Mouse (Mus musculus): Measurements from ENCODE around the gene Guca1a. TPM values are rescaled to one million over a fixed set of nuclear protein-coding genes. Genes with fewer than 3 reads are reported as not detected.
A peak's percentile ranks its signal among the peaks of the same experiment; 100 is the strongest.

The Guca1a gene
- polyA plus RNA-seq, 1 experiment from 2014 or later, result not detected

- H3K4me3 ChIP-seq (replicated peaks; ENCODE audit: low read length), result peak within 1 kb of the TSS; percentile 84
- peak within 1 kb of the TSS; percentile 70 for H3K9ac ChIP-seq (replicated peaks; ENCODE audit: low read depth, low read length)
- peak within 1 kb of the TSS; percentile 91 for H3K4me2 ChIP-seq (ENCODE audit: low read length)
- peaks cover 10% of the 10 kb centered on the region for H3K4me1 ChIP-seq (replicated peaks; ENCODE audit: control insufficient read depth, insufficient read depth, low read length)
- H3K36me3 ChIP-seq (ENCODE audit: control insufficient read depth, insufficient read depth), result peaks cover 10% of the 10 kb centered on the region; the same call in 1 of the 2 replicates
- H3K9me3 ChIP-seq (ENCODE audit: control insufficient read depth, low read length), result no peaks in the 10 kb centered on the region
- 4% methylated on average over 35 of the region's 35 CpGs for WGBS
- H3K27ac ChIP-seq (ENCODE audit: low read length), result peak within 1 kb of the TSS; percentile 76
- peaks cover 20% of the 10 kb centered on the region for H3K27me3 ChIP-seq (replicated peaks; ENCODE audit: control insufficient read depth, insufficient read depth, low read length)
- peak; percentile 96 for ATAC-seq
These were observed 31.8 kb downstream of the Guca1a start, which contains the start of gene Mrps10 for GRCm38 (mm10) chr17:47368401-47369086. Gene Mrps10, plus strand, starts transcription at chr17:47368887.

- H3K36me3 ChIP-seq (ENCODE audit: control insufficient read depth, insufficient read depth), result peaks cover 8% of the 10 kb centered on the region
- WGBS, result 84% methylated on average over 11 of the region's 11 CpGs
- ATAC-seq, result no peak
- no peak overlapping the region for H3K27ac ChIP-seq (ENCODE audit: low read length)
- no peak overlapping the region for H3K9ac ChIP-seq (replicated peaks; ENCODE audit: low read depth, low read length)
- no peaks in the 10 kb centered on the region for H3K9me3 ChIP-seq (ENCODE audit: control insufficient read depth, low read length)
- H3K4me2 ChIP-seq (ENCODE audit: low read length), result no peak overlapping the region
- H3K4me3 ChIP-seq (replicated peaks; ENCODE audit: low read length), result no peak overlapping the region
- no peaks in the 10 kb centered on the region for H3K4me1 ChIP-seq (replicated peaks; ENCODE audit: control insufficient read depth, insufficient read depth, low read length)
- peaks cover 13% of the 10 kb centered on the region for H3K27me3 ChIP-seq (replicated peaks; ENCODE audit: control insufficient read depth, insufficient read depth, low read length)
These were observed 39.0 kb downstream of the Guca1a start for GRCm38 (mm10) chr17:47361343-47361742.

GRCm38 (mm10) chr17:47359964-47360363 lies 40.4 kb downstream of the Guca1a start:
- no peak overlapping the region for H3K9ac ChIP-seq (replicated peaks; ENCODE audit: low read depth, low read length)
- no peak overlapping the region for H3K27ac ChIP-seq (ENCODE audit: low read length)
- H3K4me1 ChIP-seq (replicated peaks; ENCODE audit: control insufficient read depth, insufficient read depth, low read length), result no peaks in the 10 kb centered on the region
- WGBS, result 36% methylated on average over 6 of the region's 6 CpGs
- peaks cover 3% of the 10 kb centered on the region; the same call in 1 of the 2 replicates for H3K27me3 ChIP-seq (replicated peaks; ENCODE audit: control insufficient read depth, insufficient read depth, low read length)
- H3K4me3 ChIP-seq (replicated peaks; ENCODE audit: low read length), result no peak overlapping the region
- H3K4me2 ChIP-seq (ENCODE audit: low read length), result no peak overlapping the region
- no peak for ATAC-seq
- peaks cover 13% of the 10 kb centered on the region for H3K36me3 ChIP-seq (ENCODE audit: control insufficient read depth, insufficient read depth)
- H3K9me3 ChIP-seq (ENCODE audit: control insufficient read depth, low read length), result no peaks in the 10 kb centered on the region

GRCm38 (mm10) chr17:47349721-47350319 lies 50.6 kb downstream of the Guca1a start:
- Histone ChIP-seq H3K4me1 (replicated peaks; ENCODE audit: control insufficient read depth, insufficient read depth, low read length) (no peaks in the 10 kb centered on the region), H3K27ac (ENCODE audit: low read length) (no peak overlapping the region), H3K9ac (replicated peaks; ENCODE audit: low read depth, low read length) (no peak overlapping the region), H3K9me3 (ENCODE audit: control insufficient read depth, low read length) (peaks cover 20% of the 10 kb centered on the region), H3K4me3 (replicated peaks; ENCODE audit: low read length) (no peak overlapping the region), H3K36me3 (ENCODE audit: control insufficient read depth, insufficient read depth) (peaks cover 54% of the 10 kb centered on the region), H3K4me2 (ENCODE audit: low read length) (no peak overlapping the region), H3K27me3 (replicated peaks; ENCODE audit: control insufficient read depth, insufficient read depth, low read length) (no peaks in the 10 kb centered on the region)
- ATAC-seq, result no peak
- 88% methylated on average over 3 of the region's 3 CpGs for WGBS

Other genes starting within 250 kb of the Guca1a start
- gene Mrps10, start 31.7 kb downstream of the Guca1a start, polyA plus RNA-seq (2015; fragmentation: Nextera tagmentation; extraction: Ambion mirVana), result 72.2 and 74.1 TPM in 2 replicates
- 0.29 and 0.37 TPM in 2 replicates for gene Guca1b, start 15.2 kb downstream of the Guca1a start, polyA plus RNA-seq (2015; fragmentation: Nextera tagmentation; extraction: Ambion mirVana)
- gene AI661453, start 36.0 kb upstream of the Guca1a start, polyA plus RNA-seq (2015; fragmentation: Nextera tagmentation; extraction: Ambion mirVana), result 0.19 and 0.22 TPM in 2 replicates
- gene 1700001C19Rik, start 36.8 kb upstream of the Guca1a start, polyA plus RNA-seq (2015; fragmentation: Nextera tagmentation; extraction: Ambion mirVana), result 0.55 and 0.86 TPM in 2 replicates
- 24.9 and 25.7 TPM in 2 replicates for gene Taf8, start 101.7 kb upstream of the Guca1a start, polyA plus RNA-seq (2015; fragmentation: Nextera tagmentation; extraction: Ambion mirVana)
- gene Ccnd3, start 104.5 kb upstream of the Guca1a start, polyA plus RNA-seq (2015; fragmentation: Nextera tagmentation; extraction: Ambion mirVana), result 58.5 and 66.0 TPM in 2 replicates
- 32.9 and 36.1 TPM in 2 replicates for gene Bysl, start 210.9 kb upstream of the Guca1a start, polyA plus RNA-seq (2015; fragmentation: Nextera tagmentation; extraction: Ambion mirVana)
- gene Med20, start 211.0 kb upstream of the Guca1a start, polyA plus RNA-seq (2015; fragmentation: Nextera tagmentation; extraction: Ambion mirVana), result 51.6 and 51.8 TPM in 2 replicates
- gene Gm20517, start 211.0 kb upstream of the Guca1a start, polyA plus RNA-seq (2015; fragmentation: Nextera tagmentation; extraction: Ambion mirVana), result 2.3 and 2.9 TPM in 2 replicates
- gene Usp49, start 230.1 kb upstream of the Guca1a start, polyA plus RNA-seq (2015; fragmentation: Nextera tagmentation; extraction: Ambion mirVana), result 8.6 and 9.1 TPM in 2 replicates